Mouse (Mus musculus) liver, postnatal 0 days (tissue): ENCODE measurements at regions not wholly inside any gene's neighbourhood (a gene's known extent, or its start where the extent isn't known, plus 50 kb on each side); places are given as distances from the start of the nearest gene placed in this dataset.

Experiments used
- CTCF ChIP-seq: sonication (generic); IDR thresholded peaks from 2 replicates; pipeline ENCODE4 v1.5.1; 2016; ENCODE audit warnings: antibody characterized with exemption, low read depth
- EP300 ChIP-seq: IDR thresholded peaks from 2 replicates; pipeline ENCODE4 v1.6.1; 2016; ENCODE audit warnings: antibody characterized with exemption, low read depth, mild to moderate bottlenecking

- no peak for TF ChIP-seq CTCF
- TF ChIP-seq EP300: no peak
Measured at GRCm38 (mm10) chr7:137906424-137907060, 469.1 kb downstream of the Glrx3 start.
